Mouse (Mus musculus): ENCODE measurements around the gene Ppp4r3b.

Gene Ppp4r3b

DNA sequence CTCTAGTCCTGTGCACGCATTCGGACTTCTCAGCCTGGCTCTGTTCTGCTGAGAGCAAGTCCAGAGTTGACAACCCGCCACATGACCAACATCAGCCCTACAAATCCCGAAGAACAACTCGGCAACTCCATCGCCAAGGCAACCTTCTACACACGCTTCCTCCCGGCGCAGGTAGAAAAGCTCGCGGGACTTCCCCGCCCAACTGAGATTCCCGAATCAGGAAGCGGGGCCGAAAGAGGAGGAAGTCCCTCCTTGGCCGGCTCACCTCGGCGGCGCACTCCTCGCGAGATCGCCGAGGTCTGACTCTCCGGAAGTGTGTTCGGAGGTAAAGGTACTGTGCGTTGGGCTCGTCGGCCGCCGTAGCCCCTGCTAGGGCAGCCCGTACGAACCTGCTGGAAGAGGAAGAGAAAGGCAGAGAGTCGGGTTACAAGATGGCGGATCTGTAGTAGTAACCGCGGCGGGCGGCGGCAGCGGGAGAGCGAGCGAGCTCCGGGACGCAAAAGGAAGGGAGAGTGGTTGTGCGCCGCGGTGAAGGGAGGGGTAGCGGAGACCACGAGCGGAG is at the start of gene Ppp4r3b:
Ppp4r3b (plus strand) TSS at position 328 of the 562 bp plus-strand sequence.
- in situ Hi-C loops (cut with MboI, MseI), result loop anchor here (10.0 kb wide), 1 partner anchor 372 kb away; the partner anchor contains the start of genes Clhc1 and Rps27a

DNA sequence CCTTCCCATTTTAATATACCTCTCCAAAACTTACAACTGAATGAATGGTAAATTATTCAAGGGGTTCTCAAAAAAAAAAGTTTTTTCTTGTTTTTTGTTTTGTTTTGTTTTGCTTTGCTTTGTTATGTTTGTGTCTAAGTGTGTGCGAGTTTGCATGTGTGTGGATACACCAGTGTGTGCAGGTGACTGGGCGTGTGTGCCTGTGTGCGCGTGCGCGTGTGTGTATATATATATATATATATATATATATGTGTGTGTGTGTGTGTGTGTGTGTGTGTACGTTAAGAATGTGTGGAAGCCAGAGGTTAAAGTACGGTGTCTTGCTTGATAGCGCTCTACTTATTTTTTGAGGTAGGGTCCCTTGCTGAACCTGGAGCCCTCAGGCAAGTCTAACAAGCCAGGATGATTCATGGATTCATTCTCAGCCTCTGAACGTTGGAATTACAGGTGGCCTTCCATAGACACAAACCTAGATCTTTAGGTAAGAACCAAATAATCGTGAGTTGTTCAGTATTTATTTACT is 42.8 kb upstream of the Ppp4r3b start:
- in situ Hi-C loops (cut with MboI, MseI), result no loop called here

DNA sequence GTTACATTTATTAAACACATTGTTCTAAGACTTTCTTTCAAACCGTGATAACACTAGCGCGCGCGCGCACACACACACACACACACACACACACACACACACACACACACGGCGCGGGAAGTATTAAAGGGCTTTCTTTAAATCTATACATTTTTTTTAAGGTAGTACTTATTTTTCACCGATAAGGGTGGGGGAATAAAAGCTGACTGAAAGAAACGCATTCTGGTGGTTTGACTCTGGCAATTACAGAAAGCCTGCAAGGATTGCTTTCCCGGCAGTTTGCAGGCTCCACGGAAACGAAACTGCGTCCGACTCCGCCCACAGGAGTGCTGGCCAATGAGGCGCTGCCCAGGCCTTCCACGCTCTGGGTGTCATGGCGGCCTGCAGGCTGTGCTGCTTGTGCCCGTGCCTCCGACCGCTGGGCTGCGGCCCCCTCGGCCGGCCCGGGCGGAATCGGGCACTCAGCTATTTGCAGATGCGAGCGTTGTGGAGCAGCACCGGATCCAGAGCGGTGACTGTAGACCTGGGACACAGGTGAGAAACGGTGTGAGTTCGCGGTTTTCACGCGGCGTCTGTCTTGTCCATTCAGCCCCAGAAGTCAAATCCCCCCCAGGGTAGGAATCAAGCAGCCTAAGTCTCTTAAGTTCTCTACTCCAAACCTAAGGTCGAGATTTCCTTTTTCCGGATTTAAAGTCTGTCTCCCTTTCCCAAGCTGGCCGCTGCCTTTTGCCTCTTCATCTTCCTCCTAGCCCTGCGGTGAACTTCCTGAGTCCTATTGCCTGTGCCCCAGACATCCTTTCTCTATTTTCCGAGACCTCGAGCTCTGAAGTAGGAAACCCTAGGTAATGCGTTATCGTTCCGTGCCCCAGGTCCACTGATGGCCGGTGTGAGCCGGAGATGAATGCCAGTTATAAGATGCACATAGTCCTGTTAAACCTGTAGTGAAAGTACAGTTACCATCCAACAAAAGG is 42.0 kb upstream of the Ppp4r3b start, which contains the start of gene Pnpt1:
Pnpt1 (plus strand) TSS at position 360 of the 971 bp plus-strand sequence.
- in situ Hi-C loops (cut with MboI, MseI), result no loop called here

DNA sequence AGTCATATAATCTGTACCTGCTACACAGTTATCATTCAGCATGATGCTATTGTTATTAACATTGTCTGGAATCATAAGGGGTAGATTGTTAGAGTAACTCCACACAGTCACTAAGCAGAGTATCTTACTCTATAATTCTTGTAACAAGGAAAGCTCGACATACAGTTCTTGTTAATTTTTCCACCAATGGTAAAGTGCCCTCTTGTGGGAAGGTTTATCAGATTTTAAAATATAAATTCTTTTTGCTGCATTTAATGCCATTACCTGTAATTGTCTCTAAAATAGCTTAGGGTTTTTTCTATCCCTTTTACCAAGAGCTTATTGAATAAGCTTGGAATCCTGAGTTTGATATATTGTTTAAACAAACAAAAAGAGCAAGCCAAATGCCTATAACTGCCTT is 32.0 kb upstream of the Ppp4r3b start:
- in situ Hi-C loops (cut with MboI, MseI), result no loop called here

DNA sequence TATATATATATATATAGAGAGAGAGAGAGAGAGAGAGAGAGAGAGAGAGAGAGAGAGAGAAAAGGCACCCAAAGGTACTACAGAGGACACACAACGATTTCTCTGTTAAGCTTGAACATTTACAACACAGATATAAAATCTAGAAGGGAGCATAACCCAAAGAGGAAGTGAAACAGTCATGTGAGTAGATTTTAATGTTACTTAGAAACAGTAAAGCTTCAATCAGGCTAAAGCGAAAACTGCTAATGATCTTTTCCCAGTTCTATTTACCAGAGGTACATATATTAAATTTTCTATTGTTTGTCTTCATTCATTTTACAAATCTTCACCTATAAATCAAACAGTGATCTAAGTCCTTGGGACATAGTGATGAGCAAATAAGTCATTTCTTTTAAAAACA is 23.8 kb upstream of the Ppp4r3b start:
- in situ Hi-C loops (cut with MboI, MseI), result loop anchor here (5.0 kb wide), 1 partner anchor 68 kb away; no protein-coding TSS in a partner anchor

DNA sequence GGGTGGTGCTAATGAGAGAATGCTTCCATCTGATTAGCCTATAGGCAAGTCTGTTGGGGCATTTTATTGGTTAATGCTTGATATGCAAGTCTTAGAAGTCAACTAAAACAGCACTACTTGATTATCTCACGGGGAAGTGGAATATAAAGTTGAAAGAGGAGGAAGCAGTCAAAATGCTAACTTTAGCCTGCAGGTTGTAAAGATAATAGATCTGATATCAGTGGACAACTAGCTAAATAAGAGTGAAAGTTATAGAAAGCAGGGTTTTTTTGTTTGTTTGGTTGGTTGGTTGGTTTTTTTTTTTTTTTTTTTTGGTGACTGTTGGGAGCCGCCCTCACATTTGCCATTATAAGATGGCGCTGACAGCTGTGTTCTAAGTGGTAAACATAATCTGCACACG is 9.1 kb upstream of the Ppp4r3b start:
- in situ Hi-C loops (cut with MboI, MseI), result no loop called here

DNA sequence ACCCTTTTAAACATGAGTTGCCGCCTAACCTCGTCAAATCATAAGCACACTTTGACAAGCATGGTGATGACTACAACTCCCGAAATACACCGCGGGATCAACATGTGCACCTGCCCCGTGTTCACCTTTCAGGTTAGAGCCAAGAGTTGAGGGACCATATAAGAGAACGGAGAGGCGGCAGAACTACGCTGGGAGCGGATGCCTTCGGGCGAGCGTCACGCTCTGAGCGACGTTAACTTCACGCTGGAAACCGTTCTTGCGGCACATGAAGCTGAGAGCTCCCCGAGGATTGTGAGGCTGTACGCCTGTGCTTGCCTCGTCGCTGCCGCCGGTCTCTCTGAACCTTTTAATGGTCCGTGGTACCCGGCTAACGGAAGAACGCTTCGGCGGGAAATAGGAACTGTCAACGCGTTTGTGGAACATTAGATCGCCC is 715 bp upstream of the Ppp4r3b start:
- in situ Hi-C loops (cut with MboI, MseI), result loop anchor here (10.0 kb wide), 1 partner anchor 373 kb away; the partner anchor contains the start of genes Clhc1 and Rps27a

DNA sequence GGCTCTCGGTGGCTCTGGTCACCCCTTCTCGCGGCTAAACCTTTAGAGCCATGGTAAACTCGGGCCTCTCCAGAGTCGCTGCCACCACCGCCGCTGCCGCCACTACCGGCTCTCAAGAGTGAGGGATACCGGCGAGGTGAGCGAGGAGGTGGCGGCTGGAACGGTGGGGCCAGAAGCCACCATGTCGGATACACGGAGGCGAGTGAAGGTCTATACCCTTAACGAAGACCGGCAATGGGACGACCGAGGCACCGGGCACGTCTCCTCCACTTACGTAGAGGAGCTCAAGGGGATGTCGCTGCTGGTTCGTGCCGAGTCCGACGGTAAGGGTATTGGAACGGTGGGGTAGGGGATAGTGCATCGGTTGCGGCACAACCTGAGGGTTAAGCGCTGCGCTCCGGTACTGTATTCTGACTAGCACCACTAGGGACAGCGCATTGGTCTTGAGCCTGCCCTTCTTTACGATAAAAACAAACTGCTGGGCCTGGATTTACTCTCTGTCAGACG is 488 bp downstream of the Ppp4r3b start:
- in situ Hi-C loops (cut with MboI, MseI), result loop anchor here (10.0 kb wide), 1 partner anchor 372 kb away; the partner anchor contains the start of genes Clhc1 and Rps27a

DNA sequence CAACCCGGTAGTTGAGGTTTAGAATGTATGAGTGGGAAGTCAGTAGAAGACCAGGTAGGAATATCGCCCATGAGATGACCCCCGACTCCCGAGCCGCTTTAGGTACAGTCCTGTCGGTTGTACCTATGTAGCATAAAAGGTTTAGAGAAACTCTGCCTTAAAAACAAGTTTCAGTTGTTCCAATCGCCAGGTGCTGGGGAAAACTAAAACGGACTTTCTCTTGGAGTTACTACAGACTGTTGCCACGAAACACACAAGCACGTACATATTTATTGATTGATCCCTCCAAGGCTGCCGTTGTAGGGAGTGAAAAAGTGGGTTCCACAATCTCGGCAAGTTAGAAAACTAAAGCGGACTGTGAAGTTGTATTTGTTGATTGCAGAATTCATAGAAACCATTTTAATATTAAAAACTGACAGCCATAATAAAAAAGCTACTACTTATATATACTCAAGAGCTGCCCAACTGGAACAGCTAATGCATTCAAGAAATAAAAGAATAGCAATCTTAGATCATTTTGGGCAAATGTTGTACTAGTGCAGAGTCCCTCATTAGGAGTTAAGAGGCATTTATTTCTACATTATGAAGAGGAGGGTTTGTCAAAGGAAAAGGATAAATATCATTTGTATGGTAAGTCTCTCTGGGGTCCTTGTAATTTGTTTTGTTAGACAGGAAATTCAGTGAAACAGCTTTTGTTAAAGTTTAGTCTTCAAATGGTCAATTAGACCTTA is 1.2 kb downstream of the Ppp4r3b start:
- in situ Hi-C loops (cut with MboI, MseI), result loop anchor here (10.0 kb wide), 1 partner anchor 371 kb away; the partner anchor contains the start of genes Clhc1 and Rps27a

DNA sequence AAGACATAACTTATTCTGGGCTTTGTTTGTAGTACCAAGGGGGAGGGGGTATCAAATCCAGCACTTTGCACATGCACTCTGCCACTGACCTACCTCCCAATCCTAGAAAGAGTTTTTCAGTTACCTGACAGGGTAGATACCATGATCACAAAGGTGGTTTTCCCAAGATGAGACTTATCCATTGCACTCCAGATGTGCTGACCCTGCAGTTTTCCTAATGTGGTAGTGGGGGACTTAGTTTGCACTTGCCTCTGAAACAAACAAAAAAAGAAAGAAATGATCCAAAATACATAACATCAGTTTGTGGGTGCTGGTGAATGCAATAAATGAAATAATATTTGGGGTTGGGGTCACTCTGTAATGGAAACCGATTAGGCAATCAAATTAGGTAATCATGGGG is 6.6 kb downstream of the Ppp4r3b start:
- in situ Hi-C loops (cut with MboI, MseI), result loop anchor here (10.0 kb wide), 1 partner anchor 365 kb away; the partner anchor contains the start of genes Clhc1 and Rps27a

DNA sequence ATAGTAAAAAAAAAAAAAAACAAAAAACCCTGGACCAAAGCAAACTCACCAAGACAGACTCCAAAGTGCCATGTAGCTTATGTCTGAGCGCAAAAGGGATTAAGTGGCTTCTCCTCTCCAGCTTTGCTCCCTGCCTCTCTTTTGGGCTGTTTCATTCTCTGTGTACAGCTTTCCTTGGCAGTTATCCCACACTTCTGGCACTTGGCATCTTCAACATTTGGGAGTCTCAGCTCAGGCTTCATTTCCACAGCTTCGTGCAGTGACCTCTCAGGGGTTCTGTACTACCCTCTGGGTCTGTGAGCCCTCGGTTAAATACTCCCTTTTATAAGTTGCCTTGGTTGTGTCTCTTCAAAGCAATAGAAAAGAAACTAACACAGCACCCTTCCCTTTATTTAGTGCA is 8.0 kb downstream of the Ppp4r3b start:
- in situ Hi-C loops (cut with MboI, MseI), result no loop called here

DNA sequence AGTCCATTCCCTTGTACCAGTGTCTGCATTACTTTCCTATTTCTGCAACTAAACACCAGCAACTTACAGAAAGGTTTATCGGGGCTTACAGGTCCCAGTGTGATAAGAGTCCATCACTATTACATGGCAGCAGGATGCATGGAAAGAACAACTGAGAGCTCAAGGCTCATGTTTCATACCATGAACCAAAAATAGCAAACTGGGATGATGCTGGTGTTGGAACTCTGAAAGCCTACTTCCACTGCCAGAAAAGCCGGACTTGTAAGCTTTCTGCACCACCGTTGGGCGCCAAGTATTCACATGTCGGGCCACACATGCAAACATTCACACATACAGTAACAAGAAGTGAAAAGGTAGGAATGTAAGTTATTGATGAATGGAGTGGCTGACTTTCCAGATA is 9.1 kb downstream of the Ppp4r3b start:
- in situ Hi-C loops (cut with MboI, MseI), result no loop called here

DNA sequence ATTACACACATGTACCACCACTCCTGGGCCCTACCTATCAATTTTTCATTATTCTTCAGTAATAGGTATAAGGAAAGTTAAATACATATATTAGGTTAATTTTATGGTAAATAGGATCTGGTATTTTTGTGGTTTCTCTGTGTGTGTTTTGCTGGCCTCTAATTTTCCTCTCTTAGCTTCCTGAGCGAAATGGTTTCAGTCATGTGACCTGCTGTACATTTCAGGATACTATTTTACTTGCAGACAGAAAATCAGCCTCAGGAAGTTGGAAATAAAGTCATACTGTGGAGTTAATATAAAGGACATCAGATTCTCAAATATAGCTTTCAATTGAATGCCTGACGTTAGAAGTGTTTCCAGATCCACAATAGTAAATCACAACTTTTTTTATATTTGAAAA is 16.3 kb downstream of the Ppp4r3b start:
- in situ Hi-C loops (cut with MboI, MseI), result no loop called here

DNA sequence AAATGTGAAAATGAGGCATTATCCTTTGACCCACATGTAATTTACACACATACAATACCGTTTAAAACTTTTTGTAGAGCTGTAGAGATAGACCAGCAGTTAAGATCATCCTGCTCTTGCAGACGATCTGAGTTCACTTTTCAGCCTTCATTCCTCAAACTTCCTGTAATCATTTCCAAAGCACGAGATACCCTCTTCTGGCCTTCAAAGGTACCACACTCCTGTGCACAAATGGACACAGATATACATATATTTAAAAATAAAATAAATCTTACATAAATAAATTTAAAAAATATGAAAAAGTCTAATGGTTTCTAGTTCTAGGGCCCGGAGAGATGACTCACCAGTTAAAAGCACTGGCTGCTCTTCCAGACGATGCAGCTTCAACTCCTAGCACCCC is 31.0 kb downstream of the Ppp4r3b start:
- in situ Hi-C loops (cut with MboI, MseI), result no loop called here

DNA sequence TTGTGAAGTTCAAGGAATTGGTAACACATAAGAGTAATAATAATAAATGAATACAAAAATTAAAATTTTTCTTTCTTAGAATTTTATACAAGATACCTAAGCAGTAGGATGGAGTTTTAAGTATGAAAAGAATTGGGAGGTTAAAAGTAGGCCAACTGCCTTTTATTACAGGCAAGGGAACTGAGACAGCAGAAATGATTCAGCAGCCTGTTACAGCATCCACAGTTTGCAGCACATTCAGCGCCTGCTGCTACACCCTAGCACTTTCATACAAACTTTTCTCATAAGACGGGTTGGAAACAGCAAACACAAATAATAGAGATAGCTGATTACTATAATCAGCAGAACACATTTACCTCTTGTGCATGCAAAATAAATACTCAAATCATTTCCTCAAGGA is 37.1 kb downstream of the Ppp4r3b start:
- in situ Hi-C loops (cut with MboI, MseI), result no loop called here

DNA sequence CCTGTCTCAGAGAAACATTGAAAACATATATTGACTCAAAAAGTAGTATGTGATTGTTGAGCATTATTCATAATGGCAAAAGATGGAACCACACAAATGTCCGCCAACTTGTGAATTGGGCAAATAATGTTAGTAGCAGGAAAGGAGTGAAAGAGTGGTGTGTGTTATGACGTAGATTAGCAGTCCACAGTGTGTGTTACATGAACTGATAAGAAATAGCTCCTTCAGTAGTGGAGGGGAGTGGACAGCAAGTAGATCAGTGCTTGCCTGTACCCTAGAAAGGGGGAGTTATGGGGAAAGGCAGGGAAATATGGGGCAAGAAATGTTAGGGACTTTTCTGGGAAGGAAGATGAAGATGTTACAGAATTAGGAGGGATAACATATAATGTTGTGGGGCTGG is 43.5 kb downstream of the Ppp4r3b start:
- in situ Hi-C loops (cut with MboI, MseI), result loop anchor here (5.0 kb wide), 1 partner anchor 69 kb away; no protein-coding TSS in a partner anchor

DNA sequence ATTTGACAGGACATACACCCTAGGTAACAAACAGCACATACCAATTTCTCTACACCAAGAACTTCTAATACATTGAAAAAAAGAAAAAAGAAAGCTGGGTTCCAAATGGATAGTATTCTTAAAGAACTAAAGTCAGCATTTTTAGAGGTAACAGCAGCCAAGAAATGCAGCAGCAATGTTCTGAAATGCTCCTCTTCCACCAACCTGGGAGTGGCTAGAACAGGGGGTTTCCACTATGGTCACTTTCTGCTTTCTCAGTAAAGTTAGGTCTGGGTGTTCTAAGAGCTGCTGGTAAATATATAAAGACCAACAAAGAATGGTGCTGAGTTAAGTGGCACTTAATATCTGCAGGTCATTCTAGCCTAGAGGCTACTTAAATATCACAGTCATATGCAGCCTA is 46.4 kb downstream of the Ppp4r3b start:
- in situ Hi-C loops (cut with MboI, MseI), result loop anchor here (5.0 kb wide), 1 partner anchor 72 kb away; no protein-coding TSS in a partner anchor

DNA sequence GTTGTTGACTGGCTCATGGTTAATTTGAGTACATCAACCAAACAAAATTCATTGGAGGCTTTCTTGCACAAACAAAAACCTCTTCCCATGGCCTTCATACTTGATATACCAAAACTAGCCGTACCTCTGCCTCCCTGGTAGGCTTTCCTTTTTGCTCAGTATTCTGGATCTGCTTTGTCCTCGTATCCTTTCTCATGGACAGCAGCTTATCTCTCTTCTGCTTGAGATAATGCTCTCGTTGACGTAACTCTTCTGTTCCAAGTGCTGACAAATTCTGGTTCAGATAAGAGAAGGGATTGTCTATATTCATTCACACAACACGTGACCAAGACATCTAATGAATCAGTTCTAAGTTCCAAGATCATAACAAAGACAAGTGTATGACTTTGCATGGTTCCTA is 49.6 kb downstream of the Ppp4r3b start:
- in situ Hi-C loops (cut with MboI, MseI), result no loop called here

DNA sequence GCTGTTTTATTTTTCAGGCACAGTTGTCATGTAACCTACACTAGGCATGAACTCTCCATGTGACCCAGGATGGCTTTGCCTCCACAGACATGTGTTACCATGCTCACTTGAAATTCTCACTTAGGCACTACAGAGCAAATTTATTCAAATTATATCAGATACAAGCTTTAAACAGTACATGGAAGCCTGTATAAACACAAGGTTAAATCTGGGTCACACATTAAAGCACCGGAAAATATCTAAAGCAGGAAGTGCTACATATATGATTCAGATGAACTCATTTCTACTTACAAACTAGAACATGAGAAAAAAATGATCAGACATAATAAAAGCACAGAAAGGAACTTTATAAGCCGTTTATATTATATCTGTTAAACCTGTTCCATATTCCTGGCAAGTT is 52.1 kb downstream of the Ppp4r3b start:
- in situ Hi-C loops (cut with MboI, MseI), result no loop called here

DNA sequence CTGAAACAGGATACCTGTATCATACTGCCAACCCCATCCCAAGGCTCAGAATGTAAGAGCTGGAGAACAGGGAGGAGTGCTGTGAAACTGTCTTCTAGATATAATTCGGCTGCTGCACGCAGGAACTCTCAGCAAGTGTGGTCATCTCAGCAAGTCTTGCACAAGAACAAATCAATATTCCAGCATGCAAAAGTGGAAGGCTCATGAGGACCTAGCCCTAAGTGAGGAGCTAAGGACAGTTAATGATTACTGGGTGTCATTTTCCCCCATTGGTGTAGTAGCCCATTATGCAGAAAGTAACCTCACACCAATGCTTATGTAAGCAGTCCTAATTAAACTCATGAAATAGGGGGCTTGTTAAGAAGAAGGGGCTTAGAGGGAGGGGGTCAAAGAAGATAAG is 56.3 kb downstream of the Ppp4r3b start:
- in situ Hi-C loops (cut with MboI, MseI), result no loop called here

DNA sequence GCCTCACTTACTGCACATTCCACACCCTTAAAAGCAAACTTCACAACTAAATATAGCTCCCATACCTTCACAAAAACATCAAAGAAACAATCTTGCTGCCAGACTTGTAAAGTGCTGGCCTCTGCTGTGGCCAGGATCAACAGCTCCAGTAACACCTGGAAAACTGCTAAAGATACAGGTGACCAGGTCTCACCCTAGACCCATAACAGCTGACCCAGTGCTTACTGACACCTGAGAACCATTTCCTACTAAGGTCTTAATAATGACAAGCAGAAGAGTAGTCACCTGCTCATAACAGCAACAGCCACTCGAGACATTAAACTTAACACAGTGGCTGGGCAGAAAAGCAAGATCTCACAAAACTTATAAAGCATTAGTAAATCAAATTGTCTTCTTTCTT is 60.9 kb downstream of the Ppp4r3b start:
- in situ Hi-C loops (cut with MboI, MseI), result loop anchor here (10.0 kb wide), 1 partner anchor 911 kb away; no protein-coding TSS in a partner anchor

Measured in T-helper 1 cell (primary cell).